Mouse (Mus musculus): ENCODE measurements around the gene Shroom4.

- no peak for TF ChIP-seq CTCF (IDR thresholded peaks at IDR 0.05; ENCODE audit: borderline replicate concordance, insufficient read depth, low read depth, low read length)
- TF ChIP-seq POLR2A (IDR thresholded peaks at IDR 0.05; ENCODE audit: borderline replicate concordance, insufficient read depth, low read length), result no peak
Observed at GRCm38 (mm10) chrX:6409114-6409513, 9.5 kb downstream of the Shroom4 start.

Data from cerebellum, adult 2 months (tissue).